Mouse (Mus musculus): ENCODE data around the gene Plpp3. TPM values are rescaled to one million over a fixed set of nuclear protein-coding genes. Genes with fewer than 3 reads are reported as not detected.

The Plpp3 gene
- polyA plus RNA-seq, 1 experiment from 2014 or later, result 143 TPM

DNA sequence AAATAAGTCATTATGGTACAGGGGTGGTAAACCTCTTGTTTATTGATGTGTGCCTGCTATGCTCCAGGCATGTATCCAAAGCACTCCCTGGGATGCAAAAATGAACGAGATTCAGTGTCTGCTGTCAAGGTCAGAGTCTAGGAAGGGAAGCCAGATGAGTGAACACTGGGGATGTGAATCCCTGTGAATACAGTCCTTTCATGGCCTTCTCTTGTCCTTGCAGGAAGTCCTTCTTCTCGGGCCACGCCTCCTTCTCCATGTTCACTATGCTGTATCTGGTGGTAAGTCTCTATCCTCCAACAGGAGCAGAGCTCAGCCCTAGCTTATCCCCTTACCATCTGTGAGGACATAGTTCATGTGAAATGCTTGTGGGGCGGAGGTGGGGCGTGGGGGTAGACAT lies 51.8 kb downstream of the Plpp3 start:
- H3K27me3 ChIP-seq, result no peaks in the 10 kb centered on the region
- no peak for ATAC-seq (ENCODE audit: low FRiP score, low read depth)
- H3K4me1 ChIP-seq, result peaks cover 45% of the 10 kb centered on the region
- peaks cover 64% of the 10 kb centered on the region for H3K36me3 ChIP-seq
- no peak overlapping the region for H3K4me2 ChIP-seq (replicated peaks)
- no peaks in the 10 kb centered on the region for H3K9me3 ChIP-seq
- no peak overlapping the region for H3K4me3 ChIP-seq
- no peak overlapping the region for H3K27ac ChIP-seq
- no peak overlapping the region for H3K9ac ChIP-seq
- 91% methylated on average over 5 of the region's 5 CpGs for WGBS

DNA sequence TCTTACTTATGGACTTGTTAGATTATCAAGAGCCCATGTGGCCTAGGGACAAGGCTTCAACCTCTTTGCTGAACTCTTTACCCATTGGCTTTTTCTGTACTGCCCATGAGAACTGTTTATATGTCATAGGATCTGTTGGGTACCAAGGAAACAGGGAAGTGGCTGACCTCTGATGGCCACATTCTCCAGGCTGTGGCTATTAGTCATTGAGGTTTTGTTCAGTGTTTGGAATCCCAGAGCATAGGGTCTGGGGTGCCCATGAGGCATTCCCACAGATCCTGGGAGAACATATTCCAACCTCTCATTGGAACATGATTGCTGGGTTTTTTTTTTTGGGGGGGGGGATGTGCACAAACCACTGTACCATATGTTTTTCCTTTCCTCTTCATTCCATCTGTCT lies 56.2 kb downstream of the Plpp3 start:
- Histone ChIP-seq H3K4me1 (peaks cover 5% of the 10 kb centered on the region; the same call in 1 of the 2 replicates), H3K27ac (no peak overlapping the region), H3K4me3 (no peak overlapping the region), H3K27me3 (no peaks in the 10 kb centered on the region), H3K36me3 (peaks cover 91% of the 10 kb centered on the region), H3K9ac (no peak overlapping the region), H3K4me2 (replicated peaks) (no peak overlapping the region), H3K9me3 (no peaks in the 10 kb centered on the region)
- no peak for ATAC-seq (ENCODE audit: low FRiP score, low read depth)

DNA sequence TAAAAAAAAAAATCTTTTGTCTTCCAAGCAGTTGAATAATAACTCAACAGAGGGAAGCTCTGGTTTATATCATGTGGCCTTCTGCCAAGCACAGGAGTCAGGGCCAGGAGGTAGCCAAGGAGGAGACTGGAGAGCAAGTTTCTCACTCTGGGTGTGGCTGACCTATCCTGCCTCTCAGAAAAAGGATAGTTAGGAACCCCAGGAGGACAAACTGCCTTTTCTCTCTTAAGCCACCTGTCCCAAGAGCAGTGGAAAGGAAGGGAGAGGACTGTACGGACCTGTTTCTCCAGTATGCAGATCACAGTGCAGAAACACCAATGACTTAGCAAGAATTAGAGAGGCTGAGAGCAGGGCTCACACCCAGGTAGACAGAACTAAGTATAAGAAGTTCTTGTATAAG lies 57.3 kb downstream of the Plpp3 start:
- H3K9me3 ChIP-seq, result no peaks in the 10 kb centered on the region
- H3K27ac ChIP-seq, result no peak overlapping the region
- no peaks in the 10 kb centered on the region for H3K27me3 ChIP-seq
- peaks cover 5% of the 10 kb centered on the region; the same call in 1 of the 2 replicates for H3K4me1 ChIP-seq
- H3K4me3 ChIP-seq, result no peak overlapping the region
- no peak overlapping the region for H3K4me2 ChIP-seq (replicated peaks)
- ATAC-seq (ENCODE audit: low FRiP score, low read depth), result no peak
- 59% methylated on average over 1 of the region's 1 CpGs for WGBS
- H3K9ac ChIP-seq, result no peak overlapping the region
- peaks cover 91% of the 10 kb centered on the region for H3K36me3 ChIP-seq

DNA sequence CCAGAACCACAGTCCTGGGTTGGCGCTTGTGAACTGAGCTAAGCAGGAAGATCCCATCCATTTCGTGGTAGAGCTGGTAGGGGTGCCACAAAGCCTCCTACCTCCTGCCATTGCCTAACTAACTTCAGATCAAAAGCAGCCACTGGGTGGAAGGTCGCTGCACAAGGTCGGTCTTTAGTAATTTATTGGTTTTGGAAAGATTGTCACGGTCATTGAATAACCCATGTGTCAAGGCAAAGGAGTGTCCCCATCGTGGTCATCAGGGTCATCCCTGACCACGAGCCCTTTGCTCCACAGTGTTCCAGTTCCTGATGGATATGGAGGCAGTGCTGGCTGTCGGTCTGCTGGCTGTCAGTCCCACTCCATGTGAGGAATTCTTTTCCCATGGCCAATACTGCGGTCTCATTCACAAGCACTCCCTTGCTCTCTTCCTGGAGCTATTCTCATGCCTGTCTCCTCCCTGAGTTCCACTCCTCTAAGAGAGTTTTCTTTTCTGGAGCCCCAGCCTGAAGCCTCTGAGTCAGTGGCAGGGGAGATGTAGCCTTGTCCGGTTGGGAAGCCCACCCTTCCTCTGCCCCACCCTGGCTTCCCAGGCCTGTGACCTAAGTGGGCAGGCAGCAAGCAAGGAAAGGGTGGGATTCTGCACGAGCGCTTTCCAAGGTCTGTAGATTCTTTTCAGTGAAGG lies 58.7 kb downstream of the Plpp3 start:
- Histone ChIP-seq H3K4me2 (replicated peaks) (no peak overlapping the region), H3K9ac (no peak overlapping the region), H3K4me1 (no peaks in the 10 kb centered on the region), H3K27ac (no peak overlapping the region), H3K27me3 (no peaks in the 10 kb centered on the region), H3K9me3 (no peaks in the 10 kb centered on the region), H3K4me3 (no peak overlapping the region), H3K36me3 (peaks cover 91% of the 10 kb centered on the region)
- 80% methylated on average over 12 of the region's 12 CpGs for WGBS
- ATAC-seq (ENCODE audit: low FRiP score, low read depth), result no peak

DNA sequence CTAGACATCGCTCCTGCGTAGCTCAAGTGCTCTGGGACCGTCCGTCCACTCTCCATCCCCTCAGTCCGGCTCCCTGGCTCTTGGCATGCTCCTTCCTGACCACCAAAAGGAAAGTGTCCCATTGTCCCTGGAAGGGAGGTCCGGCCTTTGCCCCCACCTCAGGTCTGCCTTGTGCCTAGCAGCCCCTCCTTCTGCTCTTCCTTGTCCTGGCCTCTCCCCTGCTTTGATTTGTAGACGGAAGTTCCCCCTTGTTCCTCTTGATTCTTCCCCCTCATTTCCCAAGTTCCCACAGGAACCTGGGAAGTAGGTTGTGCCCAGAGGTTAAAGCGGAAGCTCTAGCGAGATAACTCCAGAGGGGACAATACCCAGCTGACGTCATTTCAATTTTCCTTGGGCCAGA lies 61.1 kb downstream of the Plpp3 start:
- Histone ChIP-seq H3K4me2 (replicated peaks) (no peak overlapping the region), H3K4me1 (no peaks in the 10 kb centered on the region), H3K36me3 (peaks cover 91% of the 10 kb centered on the region), H3K27ac (no peak overlapping the region), H3K9ac (no peak overlapping the region), H3K9me3 (no peaks in the 10 kb centered on the region), H3K27me3 (no peaks in the 10 kb centered on the region), H3K4me3 (no peak overlapping the region)
- no peak for ATAC-seq (ENCODE audit: low FRiP score, low read depth)
- 87% methylated on average over 10 of the region's 10 CpGs for WGBS

DNA sequence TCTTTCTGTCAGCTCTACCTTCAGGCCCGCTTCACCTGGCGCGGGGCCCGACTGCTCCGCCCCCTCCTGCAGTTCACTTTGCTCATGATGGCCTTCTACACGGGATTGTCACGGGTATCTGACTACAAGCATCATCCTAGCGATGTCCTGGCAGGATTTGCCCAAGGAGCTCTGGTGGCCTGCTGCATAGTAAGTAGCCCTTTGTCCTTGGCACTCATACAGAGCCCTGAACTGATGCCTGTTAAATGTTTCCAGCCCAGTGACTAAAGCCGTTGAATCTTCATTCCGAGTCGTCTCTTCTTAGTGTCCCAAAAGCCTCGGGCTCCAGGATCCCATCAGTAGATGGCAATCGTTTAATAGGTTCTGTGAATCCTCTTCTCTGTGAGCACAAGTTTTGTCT lies 62.2 kb downstream of the Plpp3 start:
- no peak overlapping the region for H3K9ac ChIP-seq
- 90% methylated on average over 13 of the region's 13 CpGs for WGBS
- peaks cover 93% of the 10 kb centered on the region for H3K36me3 ChIP-seq
- H3K27ac ChIP-seq, result no peak overlapping the region
- no peak for ATAC-seq (ENCODE audit: low FRiP score, low read depth)
- H3K9me3 ChIP-seq, result no peaks in the 10 kb centered on the region
- no peaks in the 10 kb centered on the region for H3K4me1 ChIP-seq
- H3K4me3 ChIP-seq, result no peak overlapping the region
- no peaks in the 10 kb centered on the region for H3K27me3 ChIP-seq
- no peak overlapping the region for H3K4me2 ChIP-seq (replicated peaks)

DNA sequence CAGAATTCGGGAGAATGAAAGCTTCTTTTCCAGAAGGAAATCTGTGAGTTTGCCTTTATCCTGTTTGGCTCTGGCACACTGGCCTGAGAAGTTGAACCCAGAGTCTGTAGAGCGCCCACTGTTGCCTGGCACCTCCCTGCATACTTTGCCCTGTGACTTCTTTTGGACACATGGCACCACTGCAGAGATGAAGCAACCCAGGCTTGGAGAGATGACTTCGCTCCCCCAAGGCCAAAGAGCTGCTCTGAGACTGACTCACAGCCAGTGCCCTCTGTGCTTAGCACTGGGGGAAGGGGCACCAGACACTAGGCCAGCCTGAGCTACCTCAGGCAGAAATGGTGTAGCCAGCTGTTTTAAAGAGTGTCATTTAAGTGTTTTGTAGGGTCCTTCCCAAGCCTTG lies 63.7 kb downstream of the Plpp3 start:
- ATAC-seq (ENCODE audit: low FRiP score, low read depth), result no peak
- Histone ChIP-seq H3K9me3 (no peaks in the 10 kb centered on the region), H3K36me3 (peaks cover 94% of the 10 kb centered on the region), H3K4me2 (replicated peaks) (no peak overlapping the region), H3K27me3 (no peaks in the 10 kb centered on the region), H3K4me3 (no peak overlapping the region), H3K9ac (no peak overlapping the region), H3K27ac (no peak overlapping the region), H3K4me1 (no peaks in the 10 kb centered on the region)
- 95% methylated on average over 3 of the region's 3 CpGs for WGBS

DNA sequence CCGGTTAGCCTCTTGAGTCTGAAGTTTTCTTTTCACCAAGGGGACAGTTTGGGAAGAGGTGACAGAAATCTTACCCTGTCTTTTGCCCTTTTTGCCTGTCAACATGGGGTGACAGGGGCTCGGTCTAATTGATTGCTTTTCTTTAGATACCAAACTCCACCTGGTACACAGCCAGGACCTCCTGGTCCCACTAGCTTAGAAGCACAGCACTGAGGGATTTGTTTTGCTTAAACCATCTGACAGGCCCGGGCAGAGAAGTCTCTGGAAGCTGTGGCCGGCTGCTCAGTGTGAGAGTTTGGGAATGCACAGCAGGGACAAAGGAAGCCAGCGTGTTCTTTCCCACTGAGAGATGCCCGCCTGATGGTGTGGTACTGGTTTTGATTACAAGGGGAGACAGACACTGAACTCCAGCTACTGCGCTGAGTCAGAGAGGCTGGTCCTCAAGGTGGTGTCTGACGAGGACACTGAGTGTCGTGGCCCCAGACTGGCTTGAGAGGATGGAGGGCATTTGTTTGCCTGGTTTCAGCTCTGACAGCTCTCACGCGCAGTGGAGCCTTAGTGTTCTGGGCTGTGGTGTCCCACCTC lies 64.2 kb downstream of the Plpp3 start:
- Histone ChIP-seq H3K27me3 (no peaks in the 10 kb centered on the region), H3K4me1 (no peaks in the 10 kb centered on the region), H3K27ac (no peak overlapping the region), H3K9me3 (no peaks in the 10 kb centered on the region), H3K9ac (no peak overlapping the region), H3K4me3 (no peak overlapping the region), H3K36me3 (peaks cover 94% of the 10 kb centered on the region), H3K4me2 (replicated peaks) (no peak overlapping the region)
- WGBS, result 76% methylated on average over 11 of the region's 11 CpGs
- no peak for ATAC-seq (ENCODE audit: low FRiP score, low read depth)

DNA sequence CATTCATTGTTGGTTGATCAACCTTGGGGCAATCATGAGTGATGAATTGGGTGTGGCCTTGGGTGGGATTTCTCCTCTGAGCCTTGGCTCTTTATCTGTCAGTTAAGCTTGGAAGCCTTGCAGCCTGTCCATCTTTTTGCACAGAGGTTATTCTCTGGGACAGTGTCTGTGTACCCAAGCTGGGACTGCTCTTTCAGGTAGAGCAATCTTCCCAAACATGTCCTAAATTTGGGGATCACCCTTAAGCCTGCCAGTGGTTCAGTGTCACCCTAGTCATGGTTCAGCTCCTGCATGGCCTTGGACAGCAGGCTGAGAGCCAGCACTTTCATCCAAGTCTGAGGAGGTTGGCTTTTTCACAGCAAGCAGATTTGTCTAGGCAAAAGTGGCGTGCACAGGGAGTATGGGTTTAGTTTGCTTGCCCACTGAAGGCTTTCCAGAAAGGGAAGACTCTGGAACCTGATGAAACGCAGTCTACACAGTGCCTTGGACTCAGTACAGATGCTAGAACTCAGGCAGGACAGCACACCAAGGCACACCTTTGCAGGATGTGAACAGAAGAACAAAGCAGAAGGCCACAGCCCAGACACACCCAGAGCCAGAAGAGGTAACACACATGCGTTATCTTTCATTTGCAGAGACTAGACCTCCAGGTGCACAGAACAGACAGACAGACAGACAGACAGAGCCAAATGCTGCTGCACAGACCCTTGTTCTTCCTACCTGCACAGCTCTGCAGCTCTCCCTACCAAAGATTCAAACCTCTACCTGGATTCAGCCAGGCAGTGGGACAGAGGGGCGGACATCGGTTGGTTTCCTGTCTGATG lies 66.2 kb downstream of the Plpp3 start:
- Histone ChIP-seq H3K9ac (no peak overlapping the region), H3K9me3 (no peaks in the 10 kb centered on the region), H3K27ac (0 out of 2 replicates have a peak overlapping the region, but pooled peaks have one; percentile 10), H3K4me1 (no peaks in the 10 kb centered on the region), H3K4me2 (replicated peaks) (no peak overlapping the region), H3K36me3 (peaks cover 100% of the 10 kb centered on the region), H3K27me3 (no peaks in the 10 kb centered on the region), H3K4me3 (no peak overlapping the region)
- 86% methylated on average over 5 of the region's 5 CpGs for WGBS
- ATAC-seq (ENCODE audit: low FRiP score, low read depth), result no peak

DNA sequence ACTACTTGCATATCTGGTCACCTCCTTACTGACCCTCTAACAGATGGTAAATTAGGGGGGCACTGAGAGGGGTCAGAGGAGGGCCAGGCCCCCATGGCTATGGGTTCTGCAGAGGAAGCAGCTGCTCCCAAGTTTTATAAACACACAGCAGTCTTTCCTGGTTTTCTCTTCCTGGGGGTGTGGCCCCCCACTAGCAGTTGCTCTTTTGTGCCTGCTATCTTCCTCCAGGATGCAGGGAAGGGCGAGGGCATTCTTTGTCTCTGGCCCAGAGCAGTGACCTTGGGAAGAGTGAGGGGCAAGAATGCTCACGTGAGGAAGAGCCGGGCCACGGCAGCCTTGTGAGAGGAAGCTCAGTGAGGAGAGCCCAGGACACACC lies 66.8 kb downstream of the Plpp3 start:
- Histone ChIP-seq H3K27me3 (no peaks in the 10 kb centered on the region), H3K4me1 (no peaks in the 10 kb centered on the region), H3K9ac (no peak overlapping the region), H3K36me3 (peaks cover 100% of the 10 kb centered on the region), H3K27ac (no peak overlapping the region; the same call in 1 of the 2 replicates), H3K4me2 (replicated peaks) (no peak overlapping the region), H3K9me3 (no peaks in the 10 kb centered on the region), H3K4me3 (no peak overlapping the region)
- no peak for ATAC-seq (ENCODE audit: low FRiP score, low read depth)
- 76% methylated on average over 4 of the region's 4 CpGs for WGBS

DNA sequence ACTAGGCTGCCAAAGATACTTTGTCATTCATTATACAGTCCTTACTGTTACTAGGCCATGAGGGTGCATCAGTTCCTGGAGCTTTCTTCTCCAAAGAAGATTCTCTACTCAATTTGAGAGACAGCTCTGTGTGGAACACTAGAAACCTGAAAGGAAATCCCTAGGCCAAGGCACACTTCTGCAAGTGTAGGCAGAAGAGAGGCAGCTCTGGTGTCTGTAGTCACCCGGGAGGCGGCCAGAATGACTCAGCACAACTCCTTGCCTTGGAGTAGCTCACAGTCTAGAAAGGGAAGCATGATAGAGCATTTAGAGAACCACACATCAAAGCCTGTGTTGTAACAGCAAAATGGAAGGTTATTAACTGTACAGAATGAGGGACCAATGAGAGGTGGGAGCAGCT lies 68.4 kb downstream of the Plpp3 start:
- Histone ChIP-seq H3K9ac (no peak overlapping the region), H3K36me3 (peaks cover 99% of the 10 kb centered on the region), H3K4me1 (no peaks in the 10 kb centered on the region), H3K9me3 (no peaks in the 10 kb centered on the region), H3K27ac (no peak overlapping the region), H3K4me3 (no peak overlapping the region), H3K27me3 (no peaks in the 10 kb centered on the region), H3K4me2 (replicated peaks) (no peak overlapping the region)
- no peak for ATAC-seq (ENCODE audit: low FRiP score, low read depth)
- 71% methylated on average over 2 of the region's 2 CpGs for WGBS

DNA sequence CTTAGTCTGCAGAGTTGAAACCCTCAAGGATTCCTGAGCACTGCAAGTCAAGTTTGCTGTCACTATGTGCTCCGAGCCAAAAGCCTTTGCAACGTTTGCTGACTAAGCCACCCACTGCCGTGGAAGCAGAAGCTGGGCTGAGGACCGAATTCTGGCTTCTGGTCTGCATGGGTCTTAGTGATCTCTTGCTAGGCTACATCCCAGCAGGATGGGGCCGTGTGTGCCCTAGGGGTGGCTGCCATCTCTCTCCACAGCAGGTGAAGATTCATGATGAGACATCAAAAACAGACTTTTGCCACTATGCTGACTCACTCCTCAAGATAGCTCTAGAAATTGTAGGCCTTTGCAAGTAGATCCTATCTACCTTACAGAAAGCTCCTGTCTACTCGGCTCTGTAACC lies 69.2 kb downstream of the Plpp3 start:
- 83% methylated on average over 6 of the region's 6 CpGs for WGBS
- Histone ChIP-seq H3K27me3 (no peaks in the 10 kb centered on the region), H3K4me3 (no peak overlapping the region), H3K27ac (no peak overlapping the region), H3K9ac (no peak overlapping the region), H3K9me3 (no peaks in the 10 kb centered on the region), H3K4me2 (replicated peaks) (no peak overlapping the region), H3K4me1 (no peaks in the 10 kb centered on the region), H3K36me3 (peaks cover 99% of the 10 kb centered on the region)
- no peak for ATAC-seq (ENCODE audit: low FRiP score, low read depth)
